Mouse (Mus musculus): ENCODE data around the gene Scube1.

Gene Scube1

DNA sequence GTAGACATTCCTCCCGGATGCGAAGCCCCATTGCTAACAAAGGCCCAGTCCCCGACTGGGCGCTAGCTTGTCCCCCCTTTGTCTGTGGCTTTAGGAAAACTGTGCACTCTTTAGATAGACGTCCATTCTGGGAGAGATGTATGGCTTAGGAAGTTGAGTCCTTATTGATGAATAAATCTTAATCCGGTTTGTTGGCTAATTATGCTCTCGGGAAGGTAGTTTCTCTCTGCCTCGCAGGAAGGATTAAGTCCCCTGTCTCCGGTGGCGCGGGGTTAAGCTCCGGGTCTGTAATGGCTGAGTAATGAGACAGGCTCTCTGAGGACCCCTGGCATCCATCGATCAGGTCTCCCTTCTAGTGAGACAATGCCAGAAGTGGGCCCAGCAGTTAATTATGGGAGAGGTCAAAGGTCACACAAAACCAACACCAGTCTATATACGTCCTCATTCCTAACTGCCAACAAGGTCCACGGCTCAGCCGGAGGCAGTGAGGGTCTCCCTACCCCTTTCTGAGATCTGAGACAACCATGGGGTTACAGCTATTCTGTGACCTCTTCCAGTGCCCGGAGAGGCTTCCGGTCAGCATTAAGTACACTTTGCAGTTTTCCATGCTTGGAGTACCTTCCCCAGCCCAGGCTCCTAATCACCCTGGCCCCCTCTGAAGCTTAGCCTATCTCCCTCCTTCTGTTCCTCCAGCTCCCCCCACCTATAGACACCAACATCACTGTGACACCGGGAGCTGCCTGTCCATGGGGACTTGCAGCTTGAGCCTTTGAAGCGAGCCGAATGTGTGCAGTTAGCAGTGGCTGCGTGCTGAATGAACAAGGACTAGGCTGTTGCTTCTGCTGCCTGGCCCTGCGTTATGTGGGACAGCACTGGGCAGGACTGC, 14.7 kb downstream of the Scube1 start:
- DNase-seq, result no peak

DNA sequence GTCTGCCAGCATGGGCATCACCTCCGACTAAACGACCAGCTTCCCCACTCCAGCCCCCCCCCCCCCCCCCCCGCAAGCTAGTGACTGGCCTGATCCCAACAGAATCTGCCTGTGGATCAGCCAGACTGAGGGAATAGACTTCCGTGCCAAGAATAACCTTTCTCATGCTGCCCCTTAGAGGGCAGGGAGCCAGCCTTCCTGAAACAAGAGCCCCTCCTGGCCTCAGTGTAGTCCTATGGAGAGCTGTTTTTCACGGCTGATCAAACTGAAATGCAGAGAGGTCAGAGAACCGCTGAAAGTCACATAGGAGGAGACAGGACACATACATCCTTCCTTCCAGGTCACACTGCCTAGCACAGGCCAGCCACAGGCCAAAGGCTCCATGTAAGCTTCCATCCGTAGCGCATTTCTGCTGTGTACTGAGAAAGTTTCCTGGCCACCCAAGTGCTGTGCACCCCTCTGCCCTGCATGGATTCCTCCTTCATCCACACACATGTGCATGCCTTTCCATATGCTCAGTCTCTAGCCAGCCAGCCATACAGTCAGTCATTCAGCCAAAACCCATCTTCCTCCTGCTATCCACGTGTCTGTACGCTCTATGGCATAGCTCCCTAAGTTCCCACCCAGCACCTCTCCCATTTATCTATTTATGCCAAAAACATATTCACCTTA, 18.2 kb downstream of the Scube1 start:
- no peak for DNase-seq

DNA sequence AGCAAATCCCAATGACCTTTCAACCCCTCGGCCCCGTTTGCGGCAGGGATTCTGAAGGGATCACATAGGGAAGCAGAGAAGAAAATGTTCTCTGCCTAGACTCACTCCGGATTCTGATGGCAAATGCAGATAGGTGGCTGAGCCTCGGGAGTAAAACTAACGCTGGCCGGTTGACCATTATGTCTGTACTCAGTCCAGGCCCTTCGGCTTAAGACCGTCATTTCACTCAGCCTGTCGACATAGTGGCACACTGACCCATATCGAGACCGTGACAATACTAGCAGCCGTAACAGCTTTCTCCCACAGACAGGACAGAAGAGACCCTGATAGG, 24.3 kb downstream of the Scube1 start:
- DNase-seq, result no peak

DNA sequence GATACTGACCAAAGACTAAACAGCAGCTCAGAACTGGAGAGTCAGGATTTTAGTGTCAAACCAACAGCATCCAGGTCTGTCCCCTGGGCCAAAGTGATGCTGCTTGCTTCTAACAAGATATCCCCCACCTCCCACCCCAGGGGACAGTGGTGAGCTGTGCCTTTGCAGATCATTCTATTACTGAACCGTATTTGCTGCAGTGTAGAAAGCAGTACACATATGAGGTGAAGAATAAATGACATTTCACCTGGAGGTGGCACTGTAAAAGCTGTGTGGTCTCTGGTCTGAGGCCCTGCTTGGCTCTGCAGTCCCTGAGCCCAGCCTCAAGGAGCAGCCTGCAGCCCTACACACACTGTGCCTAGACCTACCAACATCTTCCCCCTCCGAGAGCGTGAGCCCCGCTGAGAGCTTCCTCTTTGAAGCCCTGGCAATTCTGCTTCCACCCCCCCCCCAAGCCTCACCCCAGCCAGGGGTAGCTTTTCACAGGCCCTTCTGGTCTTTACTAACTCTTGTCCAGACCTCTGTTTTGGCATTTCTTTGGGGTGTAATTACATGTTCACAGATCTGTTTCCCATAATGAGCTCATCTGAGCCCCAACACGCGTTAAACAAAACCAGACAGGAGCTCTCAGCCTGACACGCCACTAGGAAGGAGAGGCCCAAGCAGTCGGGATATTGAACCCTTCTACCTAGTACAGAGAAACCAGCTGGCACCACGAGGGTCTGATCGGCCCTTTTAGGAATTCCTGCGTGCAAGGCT, 24.8 kb downstream of the Scube1 start:
- DNase-seq, result no peak

- no peak for DNase-seq
Observed at GRCm38 (mm10) chr15:83699132-83699833, 25.5 kb downstream of the Scube1 start.

GRCm38 (mm10) chr15:83696681-83697381, 28.0 kb downstream of the Scube1 start:
- no peak for DNase-seq

DNA sequence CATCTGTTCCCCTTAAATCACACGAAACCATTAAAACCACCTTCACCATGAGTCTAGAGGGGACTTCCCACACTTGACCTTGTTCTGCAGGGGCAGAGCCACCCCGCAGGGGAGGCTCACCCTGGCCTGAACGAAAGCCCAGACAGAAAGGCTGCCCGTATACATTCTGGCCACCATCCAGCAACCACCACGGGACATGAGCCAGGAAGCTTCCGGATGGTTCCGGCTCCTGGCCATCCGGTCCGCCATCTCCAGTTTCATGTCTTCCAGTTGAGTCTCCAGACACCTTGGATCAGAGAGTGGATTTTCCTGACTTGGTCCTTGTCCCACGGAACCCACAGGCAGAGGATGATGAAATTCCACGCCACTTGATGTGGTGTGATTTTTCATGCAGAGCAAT, 29.7 kb downstream of the Scube1 start:
- DNase-seq, result no peak

GRCm38 (mm10) chr15:83691901-83692361, 32.9 kb downstream of the Scube1 start:
- DNase-seq, result no peak

DNA sequence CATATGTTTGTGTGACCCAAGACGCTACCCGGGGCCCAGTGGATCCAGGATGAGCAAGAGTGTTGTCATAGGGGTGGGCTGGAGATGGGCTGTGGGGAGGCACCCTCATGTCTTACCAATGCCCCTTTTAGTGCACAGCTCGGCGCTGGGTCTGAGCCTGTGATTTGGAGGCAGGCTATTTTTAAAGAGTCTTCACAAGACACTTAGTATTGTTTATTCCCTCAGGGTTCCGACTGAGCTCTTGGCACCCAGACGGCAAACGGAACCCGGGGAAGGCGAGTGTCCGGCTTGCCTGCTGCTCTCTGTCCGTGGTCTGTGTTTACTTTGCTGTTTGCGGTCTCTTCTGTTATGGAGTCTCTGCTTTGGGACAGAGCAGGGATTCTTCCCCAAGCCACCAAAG, 34.9 kb downstream of the Scube1 start:
- no peak for DNase-seq

DNA sequence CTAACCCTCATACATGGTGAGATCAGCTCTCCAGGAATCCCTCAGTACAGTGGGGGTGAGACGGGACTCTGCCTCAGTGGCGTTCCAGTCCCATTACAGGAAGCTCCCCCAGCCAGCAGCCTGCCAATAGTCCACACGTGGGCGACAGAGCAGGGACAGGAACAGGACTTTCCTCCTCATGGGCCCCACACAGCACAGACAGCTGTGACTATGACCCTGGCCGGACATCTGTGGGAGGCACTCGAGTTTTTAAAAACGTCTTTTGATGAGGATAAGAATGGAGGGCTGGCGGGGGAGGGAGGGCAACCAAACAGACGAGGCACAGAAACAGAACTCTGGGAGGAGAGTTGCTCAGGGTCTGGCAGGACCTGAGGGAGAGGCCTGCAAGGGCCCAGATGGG, 38.2 kb downstream of the Scube1 start:
- no peak for DNase-seq

GRCm38 (mm10) chr15:83685950-83686349, 38.9 kb downstream of the Scube1 start:
- DNase-seq, result no peak

- no peak for DNase-seq
Observed at GRCm38 (mm10) chr15:83683051-83683561, 41.7 kb downstream of the Scube1 start.

GRCm38 (mm10) chr15:83680300-83680699, 44.5 kb downstream of the Scube1 start:
- DNase-seq, result no peak

GRCm38 (mm10) chr15:83679729-83680128, 45.1 kb downstream of the Scube1 start:
- no peak for DNase-seq

DNA sequence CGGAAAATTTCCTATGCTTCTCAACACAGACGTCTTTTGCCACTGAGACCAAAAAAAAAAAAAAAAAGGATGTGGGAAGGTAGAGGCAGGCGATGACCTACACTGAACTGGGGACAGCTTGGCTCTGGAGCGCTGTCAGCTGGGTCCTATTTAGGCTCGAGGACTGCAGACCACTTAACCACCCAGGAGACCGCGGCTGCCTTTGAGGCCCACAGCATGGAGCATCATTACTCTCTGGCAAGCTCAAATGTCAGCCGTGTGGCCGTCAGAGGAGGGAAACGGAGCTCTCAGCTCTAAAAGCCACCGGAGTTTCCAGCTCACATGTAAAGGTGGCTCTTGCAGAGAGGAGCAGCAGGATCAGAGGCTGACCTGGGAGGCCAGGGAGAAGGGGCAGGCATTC, 46.2 kb downstream of the Scube1 start:
- no peak for DNase-seq

- DNase-seq, result no peak
Observed at GRCm38 (mm10) chr15:83678089-83678488, 46.7 kb downstream of the Scube1 start.

DNA sequence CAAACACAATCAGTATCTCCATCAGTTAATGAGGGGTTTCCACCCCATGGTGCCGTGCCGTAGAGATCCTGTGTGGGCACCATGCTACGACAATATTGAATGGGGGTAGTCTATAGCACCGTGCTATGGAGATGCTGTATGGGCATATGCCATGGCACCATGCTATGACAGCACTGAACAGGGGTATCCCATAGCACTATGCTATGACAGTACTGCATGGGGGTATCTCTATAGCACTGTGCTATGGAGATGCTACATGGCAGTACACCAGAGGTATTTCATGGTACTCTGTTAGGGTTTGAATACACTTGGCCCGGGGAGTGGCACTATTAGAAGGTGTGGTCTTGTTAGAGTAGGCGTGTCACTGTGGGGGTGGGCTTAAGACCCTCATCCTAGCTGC, 47.7 kb downstream of the Scube1 start:
- no peak for DNase-seq

GRCm38 (mm10) chr15:83676286-83676685, 48.5 kb downstream of the Scube1 start:
- DNase-seq, result no peak

DNA sequence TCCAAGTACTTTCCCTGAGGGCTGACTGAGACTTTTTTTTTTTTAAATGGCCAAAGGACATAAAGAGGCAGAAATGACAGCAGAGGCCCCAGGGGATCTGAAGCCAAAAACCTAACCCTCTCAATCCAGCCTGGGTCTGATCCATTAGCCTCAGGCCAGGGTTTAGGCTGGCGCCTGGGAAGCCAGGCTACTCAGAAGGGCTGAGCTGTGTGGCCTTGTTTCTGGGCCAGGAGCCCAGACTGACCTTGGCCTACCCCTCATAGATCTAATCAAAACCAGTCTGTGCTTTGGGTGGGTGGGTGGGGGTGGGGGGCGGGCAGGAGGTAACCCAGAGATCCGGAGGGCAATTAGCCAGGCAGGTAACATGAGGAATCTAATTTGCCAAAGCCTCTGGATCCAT, 51.2 kb downstream of the Scube1 start:
- no peak for DNase-seq

DNA sequence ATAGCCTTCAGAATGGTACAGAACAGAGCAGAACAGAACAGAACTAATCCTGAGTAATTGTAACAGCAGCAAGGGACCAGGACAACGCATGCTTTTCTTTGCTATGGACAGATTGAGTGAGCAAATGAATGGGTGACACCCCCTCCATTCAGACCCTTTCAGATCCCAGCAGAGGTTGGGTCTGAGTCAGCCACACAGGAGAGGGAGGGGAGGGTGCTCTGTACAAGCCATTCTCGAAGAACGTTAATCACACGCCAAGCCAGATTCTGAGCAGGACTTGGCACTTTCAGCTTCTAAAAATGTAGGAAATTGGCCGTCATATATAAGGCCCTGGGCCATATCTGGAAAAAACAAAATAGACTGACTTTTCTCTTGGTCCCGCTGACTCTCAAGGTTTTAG, 57.3 kb downstream of the Scube1 start:
- no peak for DNase-seq

DNA sequence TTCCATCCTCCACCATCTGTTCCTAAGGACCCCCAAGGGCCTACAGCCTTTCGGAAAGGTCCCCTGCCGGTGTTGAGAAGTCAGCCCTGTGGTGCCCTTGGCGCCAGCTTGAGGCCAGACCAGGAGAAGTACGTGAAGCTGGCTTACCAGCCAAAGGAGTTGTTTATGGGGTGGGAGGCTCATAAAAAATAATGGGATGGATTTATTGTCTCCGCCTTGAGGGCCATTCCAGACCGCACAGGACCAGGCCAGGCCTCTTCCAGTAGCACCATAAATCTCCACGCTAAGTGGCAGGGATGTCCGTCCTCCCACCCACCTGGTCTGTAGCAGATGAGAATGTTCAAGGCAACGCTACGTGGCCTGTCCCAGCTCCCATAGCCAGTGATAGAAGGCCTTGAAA, 58.4 kb downstream of the Scube1 start:
- DNase-seq, result no peak

DNA sequence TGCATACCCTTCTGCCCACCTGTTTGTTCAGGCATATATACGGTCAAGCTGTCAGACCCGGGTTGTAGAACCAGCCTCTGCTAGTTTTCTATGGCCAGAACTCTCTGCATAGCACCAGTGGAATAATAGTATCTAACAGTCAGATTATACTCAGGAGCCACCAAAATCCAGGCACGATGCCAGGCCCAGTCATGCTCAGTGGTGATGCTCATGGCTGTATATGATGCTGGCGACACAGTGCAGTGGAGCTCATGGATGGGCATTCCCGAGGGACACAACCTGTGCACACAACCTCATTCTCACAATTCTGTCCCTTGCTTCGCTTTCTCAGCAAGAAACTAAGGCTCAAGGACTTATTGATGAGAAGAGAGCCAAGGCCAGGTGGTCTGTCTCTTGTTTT, 58.8 kb downstream of the Scube1 start:
- no peak for DNase-seq

All from cerebellum, adult 11 months (tissue).